Mouse (Mus musculus): ENCODE measurements around the gene Brcc3. TPM values are rescaled to one million over a fixed set of nuclear protein-coding genes. Genes with fewer than 3 reads are reported as not detected.
A peak's percentile ranks its signal among the peaks of the same experiment; 100 is the strongest.

Gene Brcc3
- polyA plus RNA-seq (2016; fragmentation: Nextera tagmentation; extraction: Ambion mirVana) = 52.8 and 52.9 TPM in 2 replicates

GRCm38 (mm10) chrX:75415936-75416785 lies at the start of gene Brcc3, which contains the start of the genes Cmc4 and Mtcp1:
Gene Brcc3, plus strand, starts transcription at chrX:75416628.
Gene Cmc4, minus strand, starts transcription at chrX:75416584.
Gene Mtcp1, minus strand, starts transcription at chrX:75416588.
- Histone ChIP-seq H3K9me3 (no peaks in the 10 kb centered on the region), H3K4me2 (replicated peaks) (peak within 1 kb of the TSS; percentile 50), H3K36me3 (no peaks in the 10 kb centered on the region), H3K27ac (peak within 1 kb of the TSS; percentile 64), H3K27me3 (replicated peaks) (no peaks in the 10 kb centered on the region), H3K9ac (peak within 1 kb of the TSS; percentile 62), H3K4me3 (peak within 1 kb of the TSS; percentile 45), H3K4me1 (no peaks in the 10 kb centered on the region)
- peak; percentile 100 for ATAC-seq (ENCODE audit: low FRiP score, low read depth)
- 17% methylated on average over 52 of the region's 52 CpGs for WGBS

- no peak overlapping the region for H3K9ac ChIP-seq
- H3K27me3 ChIP-seq (replicated peaks) = no peaks in the 10 kb centered on the region
- no peak overlapping the region for H3K27ac ChIP-seq
- H3K4me3 ChIP-seq = no peak overlapping the region
- H3K36me3 ChIP-seq = no peaks in the 10 kb centered on the region
- no peaks in the 10 kb centered on the region for H3K9me3 ChIP-seq
- H3K4me2 ChIP-seq (replicated peaks) = no peak overlapping the region
- no peak for ATAC-seq (ENCODE audit: low FRiP score, low read depth)
- H3K4me1 ChIP-seq = no peaks in the 10 kb centered on the region
These were observed 46.2 kb upstream of the Brcc3 start for GRCm38 (mm10) chrX:75370197-75370596.

GRCm38 (mm10) chrX:75372666-75373425 lies 43.6 kb upstream of the Brcc3 start:
- ATAC-seq (ENCODE audit: low FRiP score, low read depth) = no peak
- H3K4me1 ChIP-seq = no peaks in the 10 kb centered on the region
- no peak overlapping the region for H3K9ac ChIP-seq
- no peak overlapping the region for H3K27ac ChIP-seq
- no peak overlapping the region for H3K4me2 ChIP-seq (replicated peaks)
- no peaks in the 10 kb centered on the region for H3K9me3 ChIP-seq
- no peaks in the 10 kb centered on the region for H3K36me3 ChIP-seq
- no peak overlapping the region for H3K4me3 ChIP-seq
- no peaks in the 10 kb centered on the region for H3K27me3 ChIP-seq (replicated peaks)
- WGBS = 90% methylated on average over 2 of the region's 2 CpGs

- no peak overlapping the region for H3K4me2 ChIP-seq (replicated peaks)
- no peak overlapping the region for H3K4me3 ChIP-seq
- no peak for ATAC-seq (ENCODE audit: low FRiP score, low read depth)
- no peak overlapping the region for H3K27ac ChIP-seq
- H3K9ac ChIP-seq = no peak overlapping the region
- H3K36me3 ChIP-seq = no peaks in the 10 kb centered on the region
- H3K9me3 ChIP-seq = no peaks in the 10 kb centered on the region
- no peaks in the 10 kb centered on the region for H3K4me1 ChIP-seq
- H3K27me3 ChIP-seq (replicated peaks) = no peaks in the 10 kb centered on the region
These were observed 39.6 kb upstream of the Brcc3 start for GRCm38 (mm10) chrX:75376815-75377214.

- no peak overlapping the region for H3K9ac ChIP-seq
- no peaks in the 10 kb centered on the region for H3K9me3 ChIP-seq
- H3K27ac ChIP-seq = no peak overlapping the region
- no peaks in the 10 kb centered on the region for H3K36me3 ChIP-seq
- H3K4me1 ChIP-seq = no peaks in the 10 kb centered on the region
- WGBS = 87% methylated on average over 1 of the region's 1 CpGs
- no peaks in the 10 kb centered on the region for H3K27me3 ChIP-seq (replicated peaks)
- ATAC-seq (ENCODE audit: low FRiP score, low read depth) = no peak
- H3K4me3 ChIP-seq = no peak overlapping the region
- H3K4me2 ChIP-seq (replicated peaks) = no peak overlapping the region
These were observed 35.3 kb upstream of the Brcc3 start for GRCm38 (mm10) chrX:75381176-75381575.

- H3K27me3 ChIP-seq (replicated peaks) = no peaks in the 10 kb centered on the region
- H3K36me3 ChIP-seq = no peaks in the 10 kb centered on the region
- H3K4me3 ChIP-seq = no peak overlapping the region; the same call in 1 of the 2 replicates
- whole genome bisulfite sequencing = 79% methylated on average over 5 of the region's 5 CpGs
- peak overlapping the region; percentile 51; the same call in 1 of the 2 replicates for H3K4me2 ChIP-seq (replicated peaks)
- H3K9ac ChIP-seq = no peak overlapping the region
- no peak overlapping the region for H3K27ac ChIP-seq
- H3K4me1 ChIP-seq = no peaks in the 10 kb centered on the region
- ATAC-seq (ENCODE audit: low FRiP score, low read depth) = peak; percentile 44; the same call in 1 of the 2 replicates
- H3K9me3 ChIP-seq = no peaks in the 10 kb centered on the region
These were observed 34.7 kb upstream of the Brcc3 start for GRCm38 (mm10) chrX:75381699-75382098.

- peak within 1 kb of the TSS; percentile 51 for H3K4me2 ChIP-seq (replicated peaks)
- WGBS = 10% methylated on average over 25 of the region's 25 CpGs
- H3K4me1 ChIP-seq = no peaks in the 10 kb centered on the region
- no peak within 1 kb of the TSS for H3K27ac ChIP-seq
- H3K36me3 ChIP-seq = no peaks in the 10 kb centered on the region
- peak within 1 kb of the TSS; percentile 47; the same call in 1 of the 2 replicates for H3K9ac ChIP-seq
- peak; percentile 98 for ATAC-seq (ENCODE audit: low FRiP score, low read depth)
- no peaks in the 10 kb centered on the region for H3K27me3 ChIP-seq (replicated peaks)
- peak within 1 kb of the TSS; percentile 40 for H3K4me3 ChIP-seq
- no peaks in the 10 kb centered on the region for H3K9me3 ChIP-seq
These were observed 34.1 kb upstream of the Brcc3 start, which contains the start of the genes Fundc2 and F8 for GRCm38 (mm10) chrX:75382195-75382771. Gene Fundc2, plus strand, starts transcription at chrX:75382399. Gene F8, minus strand, starts transcription at chrX:75382615.

- H3K27ac ChIP-seq = no peak overlapping the region
- no peak overlapping the region for H3K9ac ChIP-seq
- no peaks in the 10 kb centered on the region for H3K36me3 ChIP-seq
- no peaks in the 10 kb centered on the region for H3K4me1 ChIP-seq
- H3K9me3 ChIP-seq = no peaks in the 10 kb centered on the region
- no peaks in the 10 kb centered on the region for H3K27me3 ChIP-seq (replicated peaks)
- H3K4me3 ChIP-seq = no peak overlapping the region
- H3K4me2 ChIP-seq (replicated peaks) = no peak overlapping the region
- 98% methylated on average over 1 of the region's 1 CpGs for WGBS
- no peak for ATAC-seq (ENCODE audit: low FRiP score, low read depth)
These were observed 17.0 kb upstream of the Brcc3 start for GRCm38 (mm10) chrX:75399471-75399870.

- ATAC-seq (ENCODE audit: low FRiP score, low read depth) = no peak
- Histone ChIP-seq H3K27ac (no peak overlapping the region), H3K4me3 (no peak overlapping the region), H3K4me1 (no peaks in the 10 kb centered on the region), H3K36me3 (no peaks in the 10 kb centered on the region), H3K4me2 (replicated peaks) (no peak overlapping the region), H3K9me3 (no peaks in the 10 kb centered on the region), H3K9ac (no peak overlapping the region), H3K27me3 (replicated peaks) (no peaks in the 10 kb centered on the region)
- WGBS = 71% methylated on average over 2 of the region's 2 CpGs
These were observed 13.8 kb upstream of the Brcc3 start for GRCm38 (mm10) chrX:75402668-75403067.

GRCm38 (mm10) chrX:75403350-75403749 lies 13.1 kb upstream of the Brcc3 start:
- Histone ChIP-seq H3K4me1 (no peaks in the 10 kb centered on the region), H3K4me2 (replicated peaks) (no peak overlapping the region), H3K9ac (no peak overlapping the region), H3K9me3 (no peaks in the 10 kb centered on the region), H3K27me3 (replicated peaks) (no peaks in the 10 kb centered on the region), H3K27ac (no peak overlapping the region), H3K36me3 (no peaks in the 10 kb centered on the region), H3K4me3 (no peak overlapping the region)
- no peak for ATAC-seq (ENCODE audit: low FRiP score, low read depth)

- Histone ChIP-seq H3K36me3 (no peaks in the 10 kb centered on the region), H3K4me2 (replicated peaks) (no peak overlapping the region), H3K4me3 (no peak overlapping the region), H3K27me3 (replicated peaks) (no peaks in the 10 kb centered on the region), H3K9me3 (no peaks in the 10 kb centered on the region), H3K4me1 (no peaks in the 10 kb centered on the region), H3K9ac (no peak overlapping the region), H3K27ac (no peak overlapping the region)
- ATAC-seq (ENCODE audit: low FRiP score, low read depth) = no peak
- WGBS = 92% methylated on average over 1 of the region's 1 CpGs
These were observed 6.7 kb upstream of the Brcc3 start for GRCm38 (mm10) chrX:75409711-75410110.

GRCm38 (mm10) chrX:75454597-75454996 lies 38.2 kb downstream of the Brcc3 start:
- H3K27me3 ChIP-seq (replicated peaks) = no peaks in the 10 kb centered on the region
- H3K4me3 ChIP-seq = no peak overlapping the region
- H3K4me1 ChIP-seq = no peaks in the 10 kb centered on the region
- H3K36me3 ChIP-seq = peaks cover 10% of the 10 kb centered on the region
- no peak overlapping the region for H3K4me2 ChIP-seq (replicated peaks)
- 79% methylated on average over 1 of the region's 1 CpGs for WGBS
- ATAC-seq (ENCODE audit: low FRiP score, low read depth) = no peak
- H3K27ac ChIP-seq = no peak overlapping the region
- no peaks in the 10 kb centered on the region for H3K9me3 ChIP-seq
- H3K9ac ChIP-seq = no peak overlapping the region

Measured in neural tube, embryonic 12.5 days (tissue).